Mouse (Mus musculus): ENCODE measurements at regions not wholly inside any gene's neighbourhood (a gene's known extent, or its start where the extent isn't known, plus 50 kb on each side); places are given as distances from the start of the nearest gene placed in this dataset.
"Not testable (repeated sequence)": the region's sequence is repeated elsewhere in the genome, so short reads cannot be mapped to it uniquely, and the experiment has no call there.

- H3K36me3 ChIP-seq (ENCODE audit: control insufficient read depth in 1 of 2, insufficient read depth in 2 of 2, low read length in 2 of 2): no peaks in the 10 kb centered on the region
- no peak for DNase-seq (ENCODE audit: low read depth, low spot score)
- no peaks in the 10 kb centered on the region for H3K4me1 ChIP-seq (ENCODE audit: control insufficient read depth in 1 of 2, insufficient read depth in 2 of 2, low read length in 2 of 2)
Observed at GRCm38 (mm10) chr10:118923473-118924185, 53.6 kb upstream of the Dyrk2 start.

GRCm38 (mm10) chr10:118922120-118922519 is 52.1 kb upstream of the Dyrk2 start:
- H3K27ac ChIP-seq (ENCODE audit: control insufficient read depth, low read depth, low read length); DNase-seq (ENCODE audit: low read depth, low spot score); H3K4me3 ChIP-seq (ENCODE audit: control insufficient read depth in 1 of 2, insufficient read depth in 1 of 2, low read depth in 2 of 2, low read length in 2 of 2); H3K36me3 ChIP-seq (ENCODE audit: control insufficient read depth in 1 of 2, insufficient read depth in 2 of 2, low read length in 2 of 2); H3K27me3 ChIP-seq (ENCODE audit: control insufficient read depth in 1 of 2, insufficient read depth in 2 of 2, low read length in 2 of 2); H3K4me1 ChIP-seq (ENCODE audit: control insufficient read depth in 1 of 2, insufficient read depth in 2 of 2, low read length in 2 of 2); H3K79me2 ChIP-seq (ENCODE audit: control insufficient read depth, insufficient read depth, low read length, poor library complexity); H3K9me3 ChIP-seq (replicated peaks; ENCODE audit: insufficient read depth, low read length); H3K9ac ChIP-seq (ENCODE audit: control insufficient read depth, low read depth, low read length, poor library complexity, severe bottlenecking): not testable (repeated sequence)

More at GRCm38 (mm10) chr10:118923473-118924185, 53.6 kb upstream of the Dyrk2 start:
- H3K9ac ChIP-seq (ENCODE audit: control insufficient read depth, low read depth, low read length, poor library complexity, severe bottlenecking): no peak overlapping the region
- no peak overlapping the region for H3K27ac ChIP-seq (ENCODE audit: control insufficient read depth, low read depth, low read length)
- TF ChIP-seq BHLHE40 (IDR thresholded peaks at IDR 0.05; ENCODE audit: borderline replicate concordance, low read depth, low read length): no peak
- no peak for TF ChIP-seq MYB (IDR thresholded peaks at IDR 0.05; ENCODE audit: low read depth, low read length)
- TF ChIP-seq SIN3A (IDR thresholded peaks at IDR 0.05; ENCODE audit: low read length): no peak
- TF ChIP-seq POLR2A (IDR thresholded peaks at IDR 0.05; ENCODE audit: control insufficient read depth in 1 of 2, insufficient read depth in 1 of 2, low read depth in 1 of 2, low read length in 2 of 2, poor library complexity in 1 of 2): no peak
- TF ChIP-seq CHD2 (IDR thresholded peaks at IDR 0.05; ENCODE audit: low read length): no peak
- TF ChIP-seq MAZ (IDR thresholded peaks at IDR 0.05; ENCODE audit: low read depth, low read length): no peak
- no peak for TF ChIP-seq GATA1 (IDR thresholded peaks at IDR 0.05; ENCODE audit: low read depth, low read length)
- TF ChIP-seq SMC3 (IDR thresholded peaks at IDR 0.05; ENCODE audit: low read depth, low read length): no peak
- TF ChIP-seq TCF12 (IDR thresholded peaks at IDR 0.05; ENCODE audit: low read depth, low read length): no peak
- TF ChIP-seq HCFC1 (IDR thresholded peaks at IDR 0.05; ENCODE audit: low read depth, low read length): no peak
- TF ChIP-seq POLR2AphosphoS5 (IDR thresholded peaks at IDR 0.05; ENCODE audit: borderline replicate concordance, low read depth, low read length): no peak
- no peak for TF ChIP-seq MAFK (IDR thresholded peaks at IDR 0.05; ENCODE audit: borderline replicate concordance, low read depth, low read length)
- TF ChIP-seq TAL1 (IDR thresholded peaks at IDR 0.05; ENCODE audit: low read length): no peak
- no peak overlapping the region for H3K4me3 ChIP-seq (ENCODE audit: control insufficient read depth in 1 of 2, insufficient read depth in 1 of 2, low read depth in 2 of 2, low read length in 2 of 2)
- H3K9me3 ChIP-seq (replicated peaks; ENCODE audit: insufficient read depth, low read length): no peaks in the 10 kb centered on the region
- H3K79me2 ChIP-seq (ENCODE audit: control insufficient read depth, insufficient read depth, low read length, poor library complexity): no peaks in the 10 kb centered on the region
- no peaks in the 10 kb centered on the region for H3K27me3 ChIP-seq (ENCODE audit: control insufficient read depth in 1 of 2, insufficient read depth in 2 of 2, low read length in 2 of 2)
